Mouse (Mus musculus) olfactory bulb, adult 2 months (tissue): ENCODE data around the gene Gm9736. TPM values are rescaled to one million over a fixed set of nuclear protein-coding genes. Genes with fewer than 3 reads are reported as not detected.
"Not testable (repeated sequence)": the region's sequence is repeated elsewhere in the genome, so short reads cannot be mapped to it uniquely, and the experiment has no call there.

Source experiments
- H3K27ac ChIP-seq: fragments of 200-500 bp; 2 replicates; pipeline ENCODE4 v1.5.1; 2012; ENCODE audit warnings: low read depth, low read length; ENCODE audit not compliant: insufficient read depth
- H3K4me1 ChIP-seq: fragments of 200-500 bp; 2 replicates; pipeline ENCODE4 v1.6.1; 2012; ENCODE audit warnings: low read length; ENCODE audit not compliant: control insufficient read depth, insufficient read depth
- H3K4me3 ChIP-seq: fragments of 200-500 bp; 2 replicates; pipeline ENCODE4 v1.5.1; 2012; ENCODE audit warnings: mild to moderate bottlenecking, low read depth, low read length, moderate library complexity; ENCODE audit not compliant: insufficient read depth
- CTCF ChIP-seq: fragments of 200-500 bp; IDR thresholded peaks from 2 replicates; pipeline ENCODE4 v1.5.1; 2012; ENCODE audit warnings: low read depth, mild to moderate bottlenecking, low read length, moderate library complexity; ENCODE audit not compliant: insufficient read depth
- POLR2A ChIP-seq: fragments of 200-500 bp; IDR thresholded peaks from 2 replicates; pipeline ENCODE4 v1.6.1; 2012; ENCODE audit warnings: mild to moderate bottlenecking, low read depth, low read length, moderate library complexity; ENCODE audit not compliant: insufficient read depth
- WGBS: fragments of 180-500 bp; shearing (Covaris S2); methylation state at CpG from one replicate; pipeline ENCODE4 v1.1.7; 2018; 5-methylcytosine and 5-hydroxymethylcytosine counted together
- polyA plus RNA-seq: library from polyadenylated mRNA; stranded (reverse); fragments of >200 nt; gene quantifications from 2 replicates; pipeline ENCODE4 v1.2.4, GENCODE M21; 2012; ENCODE audit warnings: low replicate concordance; ENCODE audit not compliant: missing spikeins, insufficient read depth, insufficient read length

Gene Gm9736
- polyA plus RNA-seq: not detected in 2 replicates

- 75% methylated on average over 1 of the region's 1 CpGs for WGBS
- not testable (repeated sequence) for H3K4me1 ChIP-seq, H3K4me3 ChIP-seq, H3K27ac ChIP-seq
These were observed at the start of gene Gm9736 for GRCm38 (mm10) chr10:77751254-77751653. Gene Gm9736, minus strand, starts transcription at chr10:77751354.

- H3K4me3 ChIP-seq: no peak within 1 kb of the TSS
- H3K27ac ChIP-seq: no peak within 1 kb of the TSS
- 68% methylated on average over 8 of the region's 8 CpGs for WGBS
- TF ChIP-seq POLR2A: no peak
- no peak for TF ChIP-seq CTCF
- peaks cover 3% of the 10 kb centered on the region; the same call in 1 of the 2 replicates for H3K4me1 ChIP-seq
These were observed 47.9 kb upstream of the Gm9736 start, which contains the start of gene Gm19668 for GRCm38 (mm10) chr10:77798921-77799508. Gene Gm19668, minus strand, starts transcription at chr10:77799133.

- 68% methylated on average over 3 of the region's 3 CpGs for WGBS
- not testable (repeated sequence) for H3K27ac ChIP-seq
These were observed 47.2 kb upstream of the Gm9736 start for GRCm38 (mm10) chr10:77798164-77798920.

GRCm38 (mm10) chr10:77797677-77798076, 46.5 kb upstream of the Gm9736 start:
- TF ChIP-seq CTCF: no peak
- TF ChIP-seq POLR2A: no peak
- WGBS: 53% methylated on average over 3 of the region's 3 CpGs

More at GRCm38 (mm10) chr10:77798164-77798920, 47.2 kb upstream of the Gm9736 start:
- H3K4me3 ChIP-seq, H3K4me1 ChIP-seq: not testable (repeated sequence)

GRCm38 (mm10) chr10:77794976-77795375, 43.8 kb upstream of the Gm9736 start, which contains the start of gene Gm9639:
Gene Gm9639, minus strand, starts transcription at chr10:77795076.
- WGBS: 73% methylated on average over 2 of the region's 2 CpGs
- Histone ChIP-seq H3K4me3 (no peak within 1 kb of the TSS), H3K4me1 (peaks cover 3% of the 10 kb centered on the region; the same call in 1 of the 2 replicates), H3K27ac (no peak within 1 kb of the TSS)
- TF ChIP-seq CTCF: no peak
- no peak for TF ChIP-seq POLR2A

More at GRCm38 (mm10) chr10:77797677-77798076, 46.5 kb upstream of the Gm9736 start:
- H3K4me1 ChIP-seq: peaks cover 3% of the 10 kb centered on the region; the same call in 1 of the 2 replicates
- H3K4me3 ChIP-seq: no peak overlapping the region
- H3K27ac ChIP-seq: no peak overlapping the region

- Histone ChIP-seq H3K4me1 (no peaks in the 10 kb centered on the region), H3K4me3 (no peak overlapping the region), H3K27ac (no peak overlapping the region)
- 85% methylated on average over 2 of the region's 2 CpGs for WGBS
- TF ChIP-seq CTCF (no peak), POLR2A (no peak)
These were observed 37.5 kb upstream of the Gm9736 start for GRCm38 (mm10) chr10:77788621-77789020.

GRCm38 (mm10) chr10:77787876-77788275, 36.7 kb upstream of the Gm9736 start, which contains the start of gene Gm7137:
Gene Gm7137, minus strand, starts transcription at chr10:77788200.
- H3K27ac ChIP-seq, H3K4me3 ChIP-seq, H3K4me1 ChIP-seq: not testable (repeated sequence)
- 56% methylated on average over 1 of the region's 1 CpGs for WGBS

GRCm38 (mm10) chr10:77783396-77783795, 32.2 kb upstream of the Gm9736 start:
- H3K27ac ChIP-seq, H3K4me1 ChIP-seq, H3K4me3 ChIP-seq: not testable (repeated sequence)
- 93% methylated on average over 3 of the region's 3 CpGs for WGBS

GRCm38 (mm10) chr10:77782442-77782841, 31.3 kb upstream of the Gm9736 start, which contains the start of gene Gm3250:
Gene Gm3250, minus strand, starts transcription at chr10:77782542.
- 75% methylated on average over 1 of the region's 1 CpGs for WGBS
- not testable (repeated sequence) for H3K4me1 ChIP-seq, H3K27ac ChIP-seq, H3K4me3 ChIP-seq

- 70% methylated on average over 1 of the region's 1 CpGs for WGBS
- H3K4me3 ChIP-seq, H3K27ac ChIP-seq, H3K4me1 ChIP-seq: not testable (repeated sequence)
These were observed 25.7 kb upstream of the Gm9736 start, which contains the start of gene Gm7138 for GRCm38 (mm10) chr10:77776844-77777243. Gene Gm7138, minus strand, starts transcription at chr10:77776944.

- 93% methylated on average over 1 of the region's 3 CpGs for WGBS
- not testable (repeated sequence) for H3K4me1 ChIP-seq, H3K4me3 ChIP-seq, H3K27ac ChIP-seq
These were observed 21.0 kb upstream of the Gm9736 start for GRCm38 (mm10) chr10:77772142-77772541.

- not testable (repeated sequence) for H3K4me1 ChIP-seq, H3K4me3 ChIP-seq, H3K27ac ChIP-seq
- WGBS: 75% methylated on average over 1 of the region's 1 CpGs
These were observed 20.1 kb upstream of the Gm9736 start, which contains the start of gene Gm3238 for GRCm38 (mm10) chr10:77771225-77771624. Gene Gm3238, minus strand, starts transcription at chr10:77771325.
